Mouse (Mus musculus): ENCODE results near the gene Rilp. TPM values are rescaled to one million over a fixed set of nuclear protein-coding genes. Genes with fewer than 3 reads are reported as not detected.

The Rilp gene
- total RNA-seq, 2 experiments from 2014 or later = 9.3 to 11.5 TPM

DNA sequence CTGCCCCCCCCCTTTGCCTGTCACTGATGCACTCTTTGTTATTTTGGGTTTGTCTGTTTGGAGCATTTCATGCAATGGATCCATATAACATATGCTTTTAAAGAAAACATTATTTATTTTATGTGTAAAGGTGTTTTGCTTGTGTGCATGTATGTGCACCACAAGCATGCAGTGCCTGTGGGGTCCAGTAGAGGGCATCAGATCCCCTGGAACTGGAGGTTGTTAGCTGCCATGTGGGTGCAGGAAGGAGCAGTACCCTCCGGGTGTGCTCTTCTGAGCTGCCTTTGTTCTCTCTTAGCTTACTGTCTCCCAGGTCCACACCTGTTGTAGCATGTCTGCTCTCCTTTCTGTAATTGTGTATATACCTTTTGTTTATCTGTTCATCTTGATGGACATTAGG, 48.2 kb downstream of the Rilp start:
- no peak for DNase-seq

DNA sequence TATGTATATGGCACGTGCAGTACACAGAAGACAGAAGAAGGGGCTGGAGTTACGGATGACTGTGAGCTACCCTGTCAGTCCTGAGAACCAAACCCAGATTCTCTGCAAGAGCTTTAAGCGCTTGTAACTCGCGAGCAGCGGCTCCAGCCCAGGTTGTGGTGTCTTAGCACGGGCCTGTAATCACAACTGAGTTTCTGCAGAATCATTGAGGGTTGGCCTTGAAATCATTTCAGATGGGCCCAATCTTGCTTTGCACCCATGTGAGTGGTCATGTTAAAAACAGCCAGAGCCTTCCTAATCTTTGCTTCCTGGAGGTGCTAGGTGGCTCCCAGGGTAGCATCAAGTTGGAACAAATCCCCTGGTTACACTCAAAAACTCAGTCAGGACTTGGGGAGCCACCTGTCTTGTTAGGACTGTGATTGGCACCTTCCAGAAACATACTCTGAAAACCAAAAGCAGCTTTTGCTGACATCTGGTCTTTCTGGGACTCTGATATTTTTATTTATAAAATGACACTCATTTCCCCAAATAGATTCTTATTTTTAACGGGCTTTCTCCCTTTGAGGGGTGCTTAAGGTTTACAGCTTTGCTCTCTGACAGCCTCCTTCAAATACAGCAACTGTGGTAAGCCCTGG, 50.1 kb downstream of the Rilp start:
- no peak for DNase-seq

DNA sequence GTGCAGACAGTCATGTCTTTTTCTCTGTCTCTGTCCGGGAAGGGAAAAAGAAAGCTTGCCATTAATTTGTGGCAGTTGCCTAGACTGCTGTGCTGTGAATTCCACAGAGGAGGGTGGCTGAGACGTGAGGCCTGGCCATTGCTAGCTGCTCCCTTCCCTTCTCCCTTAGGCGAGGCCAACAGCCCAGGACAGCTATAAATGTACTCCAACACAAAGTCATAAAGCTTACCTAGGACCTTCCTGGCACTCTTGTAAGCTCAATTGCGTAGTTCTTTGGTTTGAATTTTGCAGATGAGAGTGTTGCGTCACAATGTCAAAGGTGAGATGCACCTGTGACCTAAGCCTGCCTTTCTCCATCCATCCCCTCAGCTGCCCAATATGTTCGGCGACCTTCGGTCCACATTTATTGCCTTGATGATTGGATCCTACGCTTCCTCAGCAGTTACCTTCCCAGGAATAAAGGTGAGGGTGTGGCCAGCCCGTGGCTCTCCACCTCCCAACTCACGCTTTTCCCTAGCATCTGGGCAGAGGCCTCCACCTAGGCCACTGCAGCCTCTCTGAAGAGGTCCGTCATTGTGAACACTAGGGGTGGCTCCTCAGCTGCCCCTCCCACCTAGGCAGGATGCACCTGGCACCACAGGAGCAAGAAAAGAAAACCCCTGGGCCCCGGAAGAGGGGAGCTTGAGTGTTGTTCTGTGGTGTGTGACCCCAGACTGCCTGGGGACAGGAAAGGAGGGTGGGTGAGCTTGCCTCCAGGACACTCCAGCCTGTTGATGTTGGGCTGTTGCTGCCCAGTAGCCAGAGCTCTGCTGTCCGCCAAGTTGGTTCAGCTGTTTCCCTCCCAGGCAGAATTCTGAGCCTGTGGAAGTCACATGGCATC, 50.9 kb downstream of the Rilp start:
- DNase-seq = no peak

DNA sequence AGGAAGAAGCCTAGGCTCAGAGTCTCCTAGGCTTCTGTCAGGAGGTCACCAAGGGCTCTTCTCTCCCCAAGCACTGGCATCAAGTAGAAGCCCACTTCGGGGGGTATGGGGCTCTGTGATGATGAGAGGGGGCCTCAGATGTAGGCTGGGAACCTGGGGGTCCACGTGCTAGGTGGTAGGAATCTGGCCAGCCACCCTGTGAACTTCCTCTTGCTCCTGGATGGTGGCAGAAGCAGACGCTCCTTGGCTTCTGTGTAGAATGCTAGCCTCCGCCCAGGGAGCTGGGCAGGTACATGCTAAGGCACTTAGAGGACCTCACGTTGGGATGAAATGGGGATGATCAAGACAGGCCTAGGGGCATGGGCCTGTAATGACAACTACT, 51.5 kb downstream of the Rilp start:
- no peak for DNase-seq

Small RNA genes lying within 50 kb of the gene (microRNA-seq; reads per million reads assigned to microRNA genes)
- gene Mir22 (56,821 reads per million, percentile 99 among the genes with 10 or more reads in this experiment), gene Mir3971 (not detected)

Other genes with a start within 250 kb of the Rilp start
- gene Rpa1, start 161.8 kb upstream of the Rilp start, total RNA-seq (2021) = 10 to 100 TPM; 51.3 to 56.1 TPM
- 10 to 100 TPM in 1 of 2 experiments, 1 to 10 TPM in 1; 9.9 to 10.9 TPM for gene Smyd4, start 161.7 kb upstream of the Rilp start, total RNA-seq (2021)
- gene Serpinf1, start 87.4 kb upstream of the Rilp start, total RNA-seq (2021) = 10 to 100 TPM; 21.7 to 32.9 TPM
- under 1 TPM in 1 of 2 experiments, not detected in 1; 0.46 TPM for gene Serpinf2, start 70.5 kb upstream of the Rilp start, total RNA-seq (2021)
- 10 to 100 TPM; 12.0 to 18.2 TPM for gene Wdr81, start 55.4 kb upstream of the Rilp start, total RNA-seq (2021)
- 10 to 100 TPM; 10.1 to 14.3 TPM for gene Tlcd2, start 48.4 kb upstream of the Rilp start, total RNA-seq (2021)
- 100 to 1,000 TPM; 146 to 161 TPM for gene Prpf8, start 23.3 kb upstream of the Rilp start, total RNA-seq (2021)
- 1 to 10 TPM; 8.7 TPM for gene Scarf1, start 3.4 kb downstream of the Rilp start, total RNA-seq (2021)
- gene Slc43a2, start 21.6 kb downstream of the Rilp start, total RNA-seq (2021) = 10 to 100 TPM; 21.4 TPM
- gene Pitpna, start 78.0 kb downstream of the Rilp start, total RNA-seq (2021) = 100 to 1,000 TPM; 169 to 177 TPM
- 10 to 100 TPM; 27.9 to 48.1 TPM for gene Inpp5k, start 120.9 kb downstream of the Rilp start, total RNA-seq (2021)
- gene Myo1c, start 140.4 kb downstream of the Rilp start, total RNA-seq (2021) = 100 to 1,000 TPM; 155 to 158 TPM
- 100 to 1,000 TPM; 119 TPM for gene Crk, start 169.2 kb downstream of the Rilp start, total RNA-seq (2021)
- gene Ywhae, start 222.8 kb downstream of the Rilp start, total RNA-seq (2021) = 100 to 1,000 TPM; 594 to 617 TPM